Mouse (Mus musculus): Measurements from ENCODE around the gene Utp14b. TPM values are rescaled to one million over a fixed set of nuclear protein-coding genes. Genes with fewer than 3 reads are reported as not detected.

The Utp14b gene
- polyA plus RNA-seq (2012; rRNA removed) = 1.5 and 1.6 TPM in 2 replicates

GRCm38 (mm10) chr1:78657671-78658440, at the start of gene Utp14b, which contains the start of gene Acsl3:
TSS of gene Utp14b (plus strand) at chr1:78658038.
TSS of gene Acsl3 (plus strand) at chr1:78657825.

Other genes with a start within 250 kb of the Utp14b start
- gene Farsb, start 169.1 kb upstream of the Utp14b start, polyA plus RNA-seq (2012; rRNA removed) = 44.0 and 45.4 TPM in 2 replicates
- not detected in 2 replicates for gene Mogat1, start 147.0 kb upstream of the Utp14b start, polyA plus RNA-seq (2012; rRNA removed)
- not detected in 2 replicates for gene BC035947, start 145.9 kb upstream of the Utp14b start, polyA plus RNA-seq (2012; rRNA removed)
- 10.0 and 10.5 TPM in 2 replicates for gene Acsl3, start 213 bp upstream of the Utp14b start, polyA plus RNA-seq (2012; rRNA removed)
- 0.03 and 0.10 TPM in 2 replicates for gene Kcne4, start 158.7 kb downstream of the Utp14b start, polyA plus RNA-seq (2012; rRNA removed)

Measured in liver, embryonic 14 days (tissue).